Mouse (Mus musculus) thymus, postnatal 36 days (tissue): ENCODE results near the gene Zan.

Experiments
- DNase-seq, 2 experiments: peaks; one replicate each; pipeline ENCODE4 v3.0.0; 2022; ENCODE audit warnings: mixed read lengths in 2 of 2

Gene Zan

DNA sequence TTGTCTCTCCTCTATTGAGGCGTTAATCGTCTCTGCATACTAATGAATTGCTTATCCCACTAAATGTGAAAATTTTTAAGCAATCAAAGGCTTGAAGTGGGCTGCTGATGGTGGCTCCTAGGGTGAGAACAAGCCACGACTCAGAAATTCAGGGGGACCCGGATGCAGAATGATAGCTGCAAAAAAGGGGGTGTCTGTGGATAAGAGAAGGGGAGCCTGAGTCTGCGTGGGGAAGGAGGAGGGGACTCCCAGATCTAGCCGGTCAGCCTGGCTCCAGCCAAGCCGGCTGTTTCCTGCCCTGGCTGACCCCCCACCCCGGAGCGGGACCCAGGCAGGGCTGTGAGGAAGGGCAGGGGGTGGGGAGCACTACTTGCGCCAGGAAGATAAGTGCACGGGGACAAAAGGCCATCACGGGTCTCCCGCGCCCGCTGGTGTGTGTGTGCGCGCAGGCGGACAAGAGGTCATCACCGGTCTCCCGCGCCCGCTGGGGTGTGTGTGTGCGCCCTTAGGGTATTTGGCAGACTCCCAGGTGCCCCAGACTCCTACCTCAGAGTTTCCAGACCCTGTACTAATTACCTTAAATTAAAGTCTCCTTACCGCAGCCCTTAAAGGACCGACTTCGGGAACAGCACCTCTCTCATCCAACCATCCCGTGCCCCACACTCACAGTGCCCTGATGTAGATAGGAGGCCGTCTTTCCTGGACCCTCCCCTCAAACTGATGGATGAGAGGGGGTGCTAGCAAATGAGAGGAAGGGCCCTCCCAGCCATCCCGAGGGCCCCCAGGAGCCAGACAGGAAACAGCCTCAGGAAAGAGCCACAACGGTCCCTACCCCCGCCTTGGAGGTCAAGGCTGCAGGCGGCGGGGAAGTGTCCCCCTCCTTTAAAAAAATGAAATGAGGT is 128.1 kb downstream of the Zan start:
- no peak for DNase-seq

DNA sequence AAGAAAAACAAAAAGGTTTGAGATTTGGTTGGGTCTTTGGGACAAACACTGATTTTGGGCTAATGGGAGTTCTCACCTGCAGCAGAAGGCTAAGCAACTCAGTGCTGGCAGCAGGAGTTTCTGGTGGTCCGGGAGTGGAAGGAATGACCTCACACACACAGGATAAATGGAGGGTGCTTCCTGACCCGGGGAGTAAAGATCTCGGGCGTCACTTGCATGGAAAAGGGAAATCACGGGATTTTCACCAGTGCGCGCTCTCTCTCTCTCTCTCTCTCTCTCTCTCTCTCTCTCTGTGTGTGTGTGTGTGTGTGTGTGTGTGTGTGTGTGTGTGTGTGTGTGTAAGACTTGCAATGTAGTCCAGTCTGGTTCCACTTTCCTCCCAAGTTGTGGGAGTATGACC is 129.0 kb downstream of the Zan start:
- no peak for DNase-seq

DNA sequence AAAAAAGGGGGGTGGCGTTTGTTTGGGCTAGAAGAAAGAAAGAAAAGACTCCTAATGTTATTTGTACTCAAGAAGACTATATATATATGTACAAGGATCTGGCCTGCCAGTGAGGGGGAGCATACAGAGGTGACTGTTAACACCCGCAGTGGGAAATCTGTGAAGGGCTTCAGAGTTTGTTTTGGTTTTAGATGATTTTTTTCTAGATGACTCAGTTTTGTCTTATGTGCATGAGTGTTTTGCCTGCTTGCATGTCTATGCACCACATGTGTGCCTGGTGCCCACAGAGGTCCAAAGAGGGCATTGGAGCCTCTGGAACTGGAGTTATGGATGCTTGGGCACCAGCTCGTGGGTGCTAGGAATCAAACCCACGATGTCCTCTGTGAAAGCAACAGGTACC is 129.9 kb downstream of the Zan start:
- no peak for DNase-seq

DNA sequence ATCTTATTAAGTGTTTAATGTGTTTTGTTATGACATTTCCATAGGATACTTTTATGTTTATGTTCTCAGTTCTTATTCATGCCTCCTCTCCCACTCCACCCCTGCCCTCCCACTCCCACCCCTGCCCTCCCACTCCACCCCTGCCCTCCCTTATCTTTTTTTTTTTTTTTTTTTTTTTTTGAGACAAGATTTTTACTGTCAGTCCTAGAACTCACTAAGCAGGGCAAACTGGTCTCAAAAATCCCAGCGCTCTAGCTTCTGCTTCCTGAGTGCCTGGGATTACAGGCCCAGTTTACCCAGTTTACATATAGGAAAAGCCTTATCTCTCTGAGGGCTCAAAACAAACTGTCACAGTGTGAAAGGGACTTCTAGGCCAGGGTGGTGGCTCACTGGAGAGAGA is 130.5 kb downstream of the Zan start:
- no peak for DNase-seq

DNA sequence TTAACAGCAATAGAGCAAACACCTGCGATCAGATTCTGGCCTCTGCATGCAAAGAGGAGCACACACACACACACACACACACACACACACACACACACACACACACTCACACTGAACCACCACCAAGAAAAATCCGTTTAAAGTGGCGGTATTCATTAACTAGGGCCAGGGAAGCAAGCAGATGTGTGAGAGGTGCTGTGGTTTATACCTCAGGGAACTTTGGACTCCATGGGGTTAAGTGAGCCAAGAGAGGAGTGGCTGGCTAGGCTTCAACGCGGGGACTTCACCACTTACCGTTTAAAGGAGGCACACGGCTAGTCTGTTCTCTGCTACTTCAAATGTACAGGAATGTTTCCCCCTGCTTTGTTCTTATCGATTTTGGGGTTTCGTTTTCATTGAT is 131.0 kb downstream of the Zan start:
- DNase-seq: no peak

DNA sequence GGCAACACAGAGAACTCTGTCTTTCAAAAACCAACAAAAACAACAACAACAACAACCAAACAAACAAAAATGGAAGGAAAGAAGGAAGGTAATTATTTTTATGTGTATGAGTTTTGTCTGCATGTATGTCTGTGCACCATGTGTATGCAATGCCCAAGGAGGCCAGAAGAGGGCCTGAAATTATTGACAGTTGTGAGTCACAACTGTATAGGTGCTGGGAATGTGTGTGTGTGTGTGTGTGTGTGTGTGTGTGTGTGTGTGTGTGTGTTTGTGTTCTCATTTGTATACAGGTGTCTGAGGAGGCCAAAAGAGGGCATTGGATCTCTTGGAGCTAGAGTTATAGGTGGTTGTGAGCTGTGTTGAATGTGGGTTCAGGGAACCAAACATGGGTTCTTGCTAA is 133.0 kb downstream of the Zan start:
- DNase-seq: no peak

DNA sequence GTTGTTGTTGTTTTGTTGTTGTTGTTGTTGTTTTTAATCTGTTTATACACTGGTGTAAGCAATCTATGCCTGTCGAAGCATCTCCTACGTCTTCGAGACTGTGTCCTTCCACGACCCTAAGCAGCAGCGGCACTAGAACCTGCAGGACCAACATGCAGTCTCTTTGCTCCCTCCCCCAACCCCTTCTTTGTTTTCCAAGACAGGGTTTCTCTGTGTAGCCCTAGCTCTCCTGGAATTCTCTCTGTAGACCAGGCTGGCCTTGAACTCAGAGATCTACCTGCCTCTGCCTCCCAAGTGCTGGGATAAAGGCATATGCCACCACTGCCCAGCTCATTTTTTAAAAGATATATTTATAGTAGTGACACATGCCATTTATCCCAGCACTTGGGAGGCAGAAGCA is 133.5 kb downstream of the Zan start:
- DNase-seq: no peak

DNA sequence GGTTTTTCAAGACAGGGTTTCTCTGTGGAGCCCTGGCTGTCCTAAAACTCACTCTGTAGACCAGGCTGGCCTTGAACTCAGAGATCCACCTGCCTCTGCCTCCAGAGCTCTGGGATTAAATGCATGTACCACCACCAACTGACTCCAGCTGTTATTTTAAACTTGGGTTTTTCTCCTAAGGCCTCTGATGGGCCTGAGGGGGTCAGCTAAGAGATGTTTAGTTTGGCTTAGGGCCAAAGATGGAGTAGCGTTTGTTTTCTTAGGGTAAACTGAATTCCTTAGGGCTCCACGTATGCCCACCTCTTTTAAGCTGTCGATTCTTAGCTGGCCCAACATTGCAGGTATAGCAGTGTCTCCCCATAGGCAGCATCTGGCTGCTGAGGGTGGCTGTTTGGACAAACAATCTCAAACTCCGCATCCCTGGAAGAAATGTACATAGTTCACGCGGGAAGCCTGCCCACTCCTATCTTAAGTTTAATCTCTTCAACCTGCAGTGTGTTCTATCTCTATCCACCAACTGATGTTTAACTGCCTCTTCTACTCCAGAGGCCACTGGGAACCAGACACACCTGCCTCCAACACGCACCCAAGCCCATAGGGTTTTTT is 134.4 kb downstream of the Zan start:
- DNase-seq: no peak

DNA sequence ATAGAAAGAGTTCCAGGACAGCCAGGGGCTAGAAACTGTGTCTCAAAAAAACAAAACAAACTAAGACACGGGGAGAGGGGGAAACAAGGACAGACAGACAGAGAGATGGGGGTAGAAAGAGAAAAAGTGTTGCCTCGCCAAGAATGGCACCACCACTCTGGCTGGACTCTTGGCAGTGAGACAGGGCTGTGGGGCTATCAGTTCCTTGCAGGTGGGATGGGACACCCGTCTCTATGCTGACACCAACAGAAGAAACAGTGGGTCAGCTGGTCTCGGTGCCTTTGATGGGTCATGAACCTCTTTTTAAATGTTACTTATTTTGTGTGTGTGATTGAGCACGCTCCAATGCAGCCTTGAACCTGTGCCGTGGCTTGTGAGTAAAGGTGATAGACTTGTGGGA is 136.6 kb downstream of the Zan start:
- no peak for DNase-seq

DNA sequence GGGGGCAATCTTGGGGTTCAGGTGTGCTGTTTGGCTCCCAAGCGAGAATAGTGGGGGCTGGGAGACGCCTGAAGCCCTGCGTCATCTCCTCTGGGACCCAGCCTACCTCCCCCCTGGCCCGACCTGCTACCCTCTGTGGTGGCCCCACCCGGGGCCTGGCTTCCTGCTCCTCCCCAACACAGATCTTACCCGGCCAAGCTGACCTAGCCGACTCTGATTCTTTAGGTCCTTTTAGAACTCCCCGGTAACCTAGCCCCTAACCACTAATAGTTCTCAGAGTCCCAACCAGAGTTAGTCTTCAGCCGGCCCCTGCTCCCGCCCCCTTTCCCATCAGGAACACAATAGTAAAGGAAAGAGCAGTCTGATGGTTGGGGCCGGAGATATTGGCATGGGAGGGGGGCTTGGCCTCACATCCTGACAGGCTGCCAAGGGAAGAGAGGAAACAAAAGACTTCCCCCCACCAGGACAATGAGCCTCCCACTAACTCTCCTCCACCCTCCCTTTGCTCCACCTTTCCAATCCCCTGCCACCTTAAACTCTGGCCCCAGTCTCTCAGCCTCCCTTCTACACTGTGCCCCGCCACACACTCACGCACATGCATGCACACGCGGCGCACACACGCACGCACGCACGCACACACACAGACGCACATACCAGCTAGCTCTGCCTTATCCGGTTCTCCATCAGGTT is 137.4 kb downstream of the Zan start:
- DNase-seq: no peak

DNA sequence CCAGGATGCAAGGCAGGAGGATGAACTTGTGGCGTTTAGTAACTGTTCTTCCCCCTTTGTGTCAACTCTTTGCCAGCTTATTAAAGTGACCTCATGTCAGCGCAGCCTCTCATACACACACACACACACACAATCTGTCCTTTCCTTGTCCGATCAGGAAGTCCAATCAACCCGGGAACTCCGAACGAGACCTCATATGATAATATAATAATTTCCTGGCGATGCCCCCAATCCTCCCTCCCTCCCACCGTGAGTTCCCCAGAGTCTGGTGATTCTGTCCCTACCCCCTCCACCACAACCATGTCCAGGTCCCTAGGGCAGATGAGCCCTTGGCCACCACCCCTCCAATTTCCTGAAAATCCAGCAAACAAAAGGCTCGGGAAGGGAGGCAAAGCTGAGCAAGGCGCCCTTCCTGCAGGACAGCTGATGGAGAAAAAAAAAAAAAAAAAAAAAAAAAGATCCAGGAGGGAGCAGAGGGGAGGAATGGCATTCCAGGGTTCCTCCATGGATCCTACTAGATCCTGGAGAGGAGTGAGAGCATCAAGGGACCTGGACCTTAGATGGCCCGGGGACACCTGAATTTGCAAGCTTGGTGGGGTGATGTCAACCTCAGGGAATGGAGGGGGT is 138.1 kb downstream of the Zan start:
- no peak for DNase-seq

DNA sequence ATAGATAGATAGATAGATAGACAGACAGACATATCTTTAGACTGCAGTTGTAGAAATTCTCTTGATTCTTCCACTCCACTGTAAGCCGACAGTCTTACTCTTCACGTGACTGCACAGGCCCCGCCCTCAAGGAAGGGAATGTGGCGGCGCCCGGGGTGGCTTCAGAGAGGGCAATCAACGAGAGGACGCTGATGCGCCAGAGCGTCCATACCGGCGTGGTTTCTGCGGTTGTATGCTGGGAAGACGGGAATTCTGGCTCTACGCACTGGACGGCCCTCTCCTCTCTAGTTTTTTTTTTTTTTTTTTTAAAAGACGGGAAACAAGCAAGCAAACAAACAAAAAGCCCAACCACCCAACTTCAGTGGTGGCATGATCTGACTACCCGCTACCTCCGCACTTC is 138.6 kb downstream of the Zan start:
- DNase-seq: peak; percentile 79 to 83

DNA sequence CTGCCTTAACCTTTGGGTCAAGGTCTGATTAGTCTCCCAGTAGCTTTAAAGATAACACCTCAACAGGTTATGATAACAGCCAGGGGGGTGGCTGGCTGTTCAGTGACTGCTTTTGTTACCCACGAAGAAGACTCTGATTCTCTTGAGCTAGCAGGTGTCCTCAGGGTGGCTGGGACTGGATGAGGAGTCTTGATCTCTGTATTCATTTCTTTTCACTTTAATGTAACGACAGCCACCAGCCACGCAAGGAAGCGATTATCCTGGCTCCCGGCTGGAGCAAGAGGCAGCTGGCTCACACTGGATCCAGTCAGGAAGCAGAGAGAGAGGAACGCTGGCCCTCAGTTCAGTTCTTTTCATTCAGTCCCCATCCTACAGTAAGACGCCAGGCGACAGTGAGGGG is 139.7 kb downstream of the Zan start:
- DNase-seq: no peak

DNA sequence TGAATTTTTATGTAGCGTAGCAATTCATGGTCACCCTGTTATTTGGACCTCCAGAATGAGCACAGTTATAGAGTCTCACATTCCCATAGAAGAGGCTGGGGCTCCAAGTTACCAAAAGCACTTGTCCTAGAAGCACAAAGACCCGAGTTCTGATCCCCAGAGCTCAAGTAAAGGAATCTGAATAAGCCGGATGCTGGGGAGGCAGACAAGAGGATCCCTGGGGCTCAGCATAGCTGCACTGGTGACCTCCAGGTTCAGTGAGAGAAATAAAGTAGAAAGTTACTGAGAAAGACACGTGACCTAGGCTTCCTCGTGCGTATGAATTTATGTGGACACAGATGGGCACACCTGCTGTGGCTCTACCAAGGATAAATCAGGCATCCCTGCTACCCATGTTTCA is 141.8 kb downstream of the Zan start:
- DNase-seq: no peak

DNA sequence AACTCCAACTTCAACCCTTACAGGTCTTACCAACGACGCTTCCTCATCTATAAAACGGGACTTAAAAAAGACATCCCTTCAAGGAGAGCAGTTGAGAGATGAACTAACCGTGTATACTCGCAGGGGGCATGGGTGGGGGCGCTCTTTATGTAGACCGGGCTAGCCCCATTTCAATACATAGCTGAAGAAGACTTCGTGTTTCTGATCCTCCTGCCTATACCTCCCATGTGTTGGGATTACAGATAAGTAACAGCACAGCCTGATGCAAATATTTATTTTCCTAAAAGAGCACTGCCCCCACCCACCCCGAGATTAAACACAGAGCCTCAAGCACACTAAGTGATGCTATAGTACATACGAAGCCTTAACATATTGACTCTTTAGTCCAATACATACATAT is 142.5 kb downstream of the Zan start:
- DNase-seq: no peak

DNA sequence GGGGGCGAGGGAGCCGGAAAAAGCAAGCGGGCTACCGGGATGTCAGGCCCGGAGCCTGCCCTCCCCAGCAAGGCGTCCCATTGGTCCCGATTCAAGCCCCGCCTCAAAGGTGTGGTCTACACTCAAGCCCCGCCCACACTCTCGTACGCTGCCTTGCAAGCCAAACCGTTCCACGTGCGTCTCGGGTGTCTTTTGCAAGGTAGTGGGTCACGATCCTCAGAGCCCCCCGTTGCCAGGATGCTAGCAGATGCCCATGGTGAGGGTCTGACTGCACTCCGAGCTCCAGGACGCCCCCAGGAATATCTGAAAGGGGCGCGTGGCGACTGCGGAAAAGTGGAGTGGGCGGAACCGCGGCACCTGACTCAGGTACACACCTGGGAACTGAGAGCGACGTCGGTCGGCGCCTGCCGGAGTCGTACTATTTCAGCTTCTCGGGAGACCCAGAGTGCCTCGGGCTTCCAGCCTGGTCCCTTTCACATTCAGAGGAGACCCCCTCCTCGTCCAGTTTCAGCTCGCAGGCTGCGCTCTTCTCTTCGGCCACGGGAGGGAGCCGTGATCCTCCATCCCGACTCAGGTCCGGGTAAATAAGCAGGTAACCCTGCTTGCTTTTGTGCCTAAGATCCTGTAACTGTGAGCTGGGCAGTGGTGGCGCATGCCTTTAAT is 143.2 kb downstream of the Zan start, which contains the start of gene Slc12a9:
Slc12a9 (minus strand) TSS at position 86 of the 663 bp plus-strand sequence.
- DNase-seq: peak; percentile 96 to 97

DNA sequence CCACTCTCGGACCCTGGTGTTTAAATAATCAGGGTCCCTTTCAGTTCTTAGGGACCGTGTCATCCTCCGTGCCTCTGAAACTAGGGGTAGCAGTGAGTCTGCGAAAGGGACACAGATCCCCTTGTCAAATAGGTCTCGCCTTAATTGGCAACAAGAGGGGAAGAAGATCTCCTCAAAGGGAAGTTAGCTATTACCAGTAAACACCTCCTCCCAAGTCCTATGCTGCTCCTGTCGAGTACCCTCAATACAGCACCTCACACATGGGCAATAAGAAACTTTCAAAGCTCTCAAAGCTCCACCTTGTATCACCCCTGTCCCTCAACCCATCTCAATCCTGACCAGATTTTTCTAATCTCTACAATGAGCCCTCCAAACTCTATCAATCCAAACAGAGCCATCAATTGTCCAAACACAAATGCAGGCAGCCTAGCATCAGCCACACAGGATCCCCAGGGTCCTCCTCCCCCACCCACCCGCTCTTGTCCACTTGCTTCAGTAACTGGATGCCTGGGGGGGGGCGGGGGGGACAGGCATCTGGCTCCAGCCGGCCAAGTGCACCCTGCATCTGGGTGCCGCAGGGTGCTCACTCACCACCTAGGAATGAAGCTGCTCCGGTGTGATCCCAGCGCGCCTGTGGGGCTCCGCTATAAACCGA is 143.9 kb downstream of the Zan start:
- DNase-seq: no peak

DNA sequence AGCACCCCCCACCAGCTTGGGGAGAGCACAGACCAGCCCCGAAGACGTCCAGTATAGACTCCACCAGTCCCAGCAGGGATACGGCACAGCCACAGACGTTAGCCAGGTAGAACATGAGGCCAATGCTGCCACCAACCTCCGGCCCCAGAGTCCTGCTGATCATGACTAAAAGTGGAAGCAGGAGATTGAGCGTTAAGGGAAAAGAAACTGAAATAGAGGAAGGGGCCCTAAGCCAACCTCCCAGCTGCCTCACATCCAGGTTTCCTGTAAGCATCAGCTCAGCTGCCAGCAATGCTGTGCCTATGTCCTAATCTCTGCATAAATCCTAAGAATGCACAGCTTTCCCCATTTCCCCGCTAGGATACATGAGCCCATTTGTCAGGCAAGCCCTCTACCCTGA is 146.0 kb downstream of the Zan start:
- DNase-seq: no peak
